Mouse (Mus musculus): ENCODE measurements around the gene Aldh16a1. TPM values are rescaled to one million over a fixed set of nuclear protein-coding genes. Genes with fewer than 3 reads are reported as not detected.
A peak's percentile ranks its signal among the peaks of the same experiment; 100 is the strongest.

Gene Aldh16a1
- polyA plus RNA-seq, 1 experiment from 2014 or later, result 28.7 TPM

DNA sequence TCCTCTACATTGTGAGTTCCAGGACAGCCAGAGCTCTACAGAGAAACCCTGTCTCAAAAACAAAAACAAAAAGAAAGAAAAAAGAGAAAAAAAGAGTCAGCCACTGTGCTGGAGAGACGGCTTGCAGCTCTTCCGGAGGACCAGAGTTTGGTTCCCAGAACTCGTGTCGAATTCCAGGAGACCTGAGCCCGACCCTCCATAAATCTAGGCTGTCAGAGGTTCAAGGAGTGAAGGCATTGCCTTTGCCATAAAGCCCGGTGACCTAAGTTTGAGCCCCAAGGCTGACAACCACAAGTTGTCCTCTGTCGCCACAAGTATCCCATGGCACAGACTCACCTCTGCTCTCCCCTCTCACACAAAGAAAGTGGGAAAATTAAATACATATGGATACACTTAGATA, 60.3 kb downstream of the Aldh16a1 start:
- WGBS (ENCODE audit: insufficient replicate concordance), result 56% methylated on average over 7 of the region's 7 CpGs
- Histone ChIP-seq H3K9ac (ENCODE audit: low read depth, low read length) (no peak overlapping the region), H3K4me2 (no peak overlapping the region), H3K36me3 (ENCODE audit: control insufficient read depth, insufficient read depth, low read length) (no peaks in the 10 kb centered on the region; the same call in 1 of the 2 replicates), H3K27me3 (ENCODE audit: control insufficient read depth, insufficient read depth, low read length) (no peaks in the 10 kb centered on the region), H3K27ac (ENCODE audit: low read depth, low read length) (no peak overlapping the region), H3K9me3 (replicated peaks; ENCODE audit: control insufficient read depth, low read length) (no peaks in the 10 kb centered on the region), H3K4me1 (ENCODE audit: control insufficient read depth, insufficient read depth, low read length) (peaks cover 12% of the 10 kb centered on the region; the same call in 1 of the 2 replicates), H3K4me3 (ENCODE audit: low read depth, low read length) (no peak overlapping the region)
- no peak for ATAC-seq (replicated peaks; ENCODE audit: insufficient number of reproducible peaks, low FRiP score, low TSS enrichment)

DNA sequence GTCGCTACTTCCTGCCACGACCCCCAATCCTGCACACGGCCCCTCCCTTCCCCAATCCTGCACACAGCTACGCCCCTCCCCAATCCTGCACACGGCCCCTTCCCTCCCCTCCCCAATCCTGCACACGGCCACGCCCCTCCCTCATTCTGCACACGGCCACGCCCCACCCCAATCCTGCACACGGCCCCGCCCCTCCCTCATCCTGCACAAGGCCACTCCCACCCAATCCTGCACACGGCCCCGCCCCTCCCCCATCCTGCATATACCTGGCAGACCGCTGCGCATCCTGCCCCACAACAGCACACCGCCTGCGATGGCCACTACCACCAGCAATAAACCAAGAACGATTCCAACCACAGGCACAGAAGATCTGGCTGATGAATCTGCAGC, 60.9 kb downstream of the Aldh16a1 start:
- H3K27me3 ChIP-seq (ENCODE audit: control insufficient read depth, insufficient read depth, low read length), result no peaks in the 10 kb centered on the region
- H3K9me3 ChIP-seq (replicated peaks; ENCODE audit: control insufficient read depth, low read length), result no peaks in the 10 kb centered on the region
- H3K4me1 ChIP-seq (ENCODE audit: control insufficient read depth, insufficient read depth, low read length), result peaks cover 12% of the 10 kb centered on the region; the same call in 1 of the 2 replicates
- peaks cover 4% of the 10 kb centered on the region for H3K36me3 ChIP-seq (ENCODE audit: control insufficient read depth, insufficient read depth, low read length)
- H3K4me3 ChIP-seq (ENCODE audit: low read depth, low read length), result no peak overlapping the region
- H3K27ac ChIP-seq (ENCODE audit: low read depth, low read length), result 0 out of 2 replicates have a peak overlapping the region, but pooled peaks have one; percentile 35
- H3K4me2 ChIP-seq, result no peak overlapping the region
- no peak overlapping the region for H3K9ac ChIP-seq (ENCODE audit: low read depth, low read length)
- 35% methylated on average over 18 of the region's 18 CpGs for WGBS (ENCODE audit: insufficient replicate concordance)
- no peak for ATAC-seq (replicated peaks; ENCODE audit: insufficient number of reproducible peaks, low FRiP score, low TSS enrichment)

DNA sequence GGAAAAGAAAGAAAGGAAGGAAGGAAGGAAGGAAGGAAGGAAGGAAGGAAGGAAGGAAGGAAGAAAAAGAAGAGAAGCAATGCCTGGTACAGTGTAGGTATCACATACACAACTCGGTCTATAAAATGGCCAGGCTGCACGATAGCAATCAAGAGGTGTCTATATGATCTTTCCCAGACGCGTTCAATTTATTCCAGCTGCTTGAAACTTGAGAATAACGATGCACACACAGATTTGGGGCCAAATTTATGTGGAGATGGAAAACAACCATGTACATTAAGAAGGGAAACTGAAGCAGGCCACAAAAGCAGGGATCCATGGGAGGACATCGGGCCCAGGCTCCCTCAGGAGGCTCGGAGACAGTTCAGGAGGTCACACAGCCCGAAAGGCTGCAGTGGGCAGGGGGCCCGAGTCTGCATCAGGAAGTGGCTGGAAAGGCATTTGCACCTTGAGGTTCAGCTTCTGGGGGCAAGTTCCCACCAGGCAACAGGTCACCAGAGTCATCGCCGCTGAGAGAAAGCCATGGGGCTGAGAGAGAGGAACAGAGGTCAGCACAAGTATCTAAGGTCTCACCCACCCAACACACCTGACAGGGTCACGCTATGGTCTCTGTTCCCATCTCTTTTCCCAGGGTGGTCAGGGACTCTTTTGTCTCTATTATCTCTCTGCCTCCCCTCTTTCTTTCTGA, 61.4 kb downstream of the Aldh16a1 start:
- Histone ChIP-seq H3K27me3 (ENCODE audit: control insufficient read depth, insufficient read depth, low read length) (no peaks in the 10 kb centered on the region), H3K4me2 (peak overlapping the region; percentile 22; the same call in 1 of the 2 replicates), H3K4me3 (ENCODE audit: low read depth, low read length) (no peak overlapping the region), H3K27ac (ENCODE audit: low read depth, low read length) (peak overlapping the region; percentile 35), H3K36me3 (ENCODE audit: control insufficient read depth, insufficient read depth, low read length) (peaks cover 9% of the 10 kb centered on the region), H3K9me3 (replicated peaks; ENCODE audit: control insufficient read depth, low read length) (no peaks in the 10 kb centered on the region), H3K4me1 (ENCODE audit: control insufficient read depth, insufficient read depth, low read length) (peaks cover 12% of the 10 kb centered on the region; the same call in 1 of the 2 replicates), H3K9ac (ENCODE audit: low read depth, low read length) (no peak overlapping the region)
- WGBS (ENCODE audit: insufficient replicate concordance), result 62% methylated on average over 12 of the region's 12 CpGs
- ATAC-seq (replicated peaks; ENCODE audit: insufficient number of reproducible peaks, low FRiP score, low TSS enrichment), result no peak

DNA sequence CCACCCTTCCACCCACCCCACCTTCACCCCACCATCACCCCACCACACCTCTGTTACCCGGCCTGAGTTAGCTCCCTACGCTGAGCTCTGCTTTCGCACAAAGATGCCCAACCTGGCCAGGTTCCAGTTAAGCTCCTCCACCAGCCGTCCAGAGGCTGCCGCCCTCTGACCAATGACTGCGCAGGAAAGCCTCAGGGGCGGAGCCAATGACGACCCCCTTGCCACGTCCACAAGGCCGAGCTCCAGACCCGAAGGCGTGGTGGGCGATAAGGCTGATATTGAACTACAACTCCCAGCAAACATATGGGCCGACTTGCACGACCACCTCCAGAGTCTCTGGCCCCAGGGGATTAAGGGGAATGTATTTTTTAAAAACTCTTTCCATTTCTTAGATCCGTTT, 62.3 kb downstream of the Aldh16a1 start, which contains the start of gene Rcn3:
Rcn3 (minus strand) TSS at position 174 of the 400 bp plus-strand sequence.
- H3K4me3 ChIP-seq (ENCODE audit: low read depth, low read length), result peak within 1 kb of the TSS; percentile 66
- H3K27ac ChIP-seq (ENCODE audit: low read depth, low read length), result peak within 1 kb of the TSS; percentile 88
- peak within 1 kb of the TSS; percentile 86 for H3K9ac ChIP-seq (ENCODE audit: low read depth, low read length)
- no peaks in the 10 kb centered on the region for H3K9me3 ChIP-seq (replicated peaks; ENCODE audit: control insufficient read depth, low read length)
- no peaks in the 10 kb centered on the region for H3K27me3 ChIP-seq (ENCODE audit: control insufficient read depth, insufficient read depth, low read length)
- WGBS (ENCODE audit: insufficient replicate concordance), result 0% methylated on average over 16 of the region's 16 CpGs
- peak within 1 kb of the TSS; percentile 86 for H3K4me2 ChIP-seq
- H3K36me3 ChIP-seq (ENCODE audit: control insufficient read depth, insufficient read depth, low read length), result peaks cover 18% of the 10 kb centered on the region
- ATAC-seq (replicated peaks; ENCODE audit: insufficient number of reproducible peaks, low FRiP score, low TSS enrichment), result peak; percentile 91
- peaks cover 12% of the 10 kb centered on the region; the same call in 1 of the 2 replicates for H3K4me1 ChIP-seq (ENCODE audit: control insufficient read depth, insufficient read depth, low read length)

DNA sequence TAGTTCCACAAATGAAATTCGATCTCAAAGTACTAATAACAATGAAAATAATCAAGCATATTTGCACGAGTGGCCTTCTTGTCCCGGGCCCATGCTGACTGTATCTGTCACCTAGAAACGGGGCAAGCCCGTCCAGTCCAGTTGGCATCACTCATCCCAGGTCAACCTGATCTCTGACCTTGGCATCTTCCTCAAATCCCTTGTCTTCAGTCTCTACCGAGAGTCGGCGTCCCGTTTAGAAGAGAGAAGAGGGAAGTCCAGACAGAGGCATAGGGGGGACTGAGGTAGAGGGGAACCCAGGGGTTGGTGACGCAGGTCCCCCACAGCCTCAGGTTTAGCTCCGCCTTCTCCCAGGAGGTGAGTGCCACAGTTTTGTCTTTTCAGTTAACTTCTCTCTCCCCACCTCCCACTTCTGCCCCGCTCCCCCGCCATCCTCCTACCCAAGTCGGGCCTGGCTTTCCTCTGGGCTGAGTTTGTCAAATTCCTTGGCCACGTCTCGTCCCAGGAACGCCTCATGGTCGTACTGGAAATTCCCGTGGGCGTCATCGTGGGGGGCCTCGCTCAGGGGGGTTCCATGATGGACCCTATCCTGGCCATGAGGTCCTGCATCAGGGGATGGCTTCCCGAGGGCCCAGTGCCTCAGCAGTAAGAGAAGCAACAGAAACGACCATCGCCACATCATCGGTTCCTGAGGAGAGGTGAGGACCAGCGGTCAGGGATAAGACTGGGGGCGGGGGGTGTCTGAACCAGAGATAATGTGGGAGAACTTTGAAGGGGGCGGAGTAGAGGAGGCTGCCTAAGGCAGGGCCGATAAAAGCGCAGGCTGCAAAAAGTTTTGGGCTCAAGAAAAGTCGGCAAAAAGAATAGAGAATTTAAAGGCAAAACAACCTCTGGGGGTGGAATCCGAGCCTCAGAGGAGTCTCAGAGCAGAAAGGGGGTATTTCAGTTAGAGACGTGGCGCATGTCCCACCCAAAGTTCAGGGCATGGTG, 63.1 kb downstream of the Aldh16a1 start:
- peaks cover 25% of the 10 kb centered on the region for H3K36me3 ChIP-seq (ENCODE audit: control insufficient read depth, insufficient read depth, low read length)
- WGBS (ENCODE audit: insufficient replicate concordance), result 9% methylated on average over 35 of the region's 35 CpGs
- peak; percentile 53 for ATAC-seq (replicated peaks; ENCODE audit: insufficient number of reproducible peaks, low FRiP score, low TSS enrichment)

More for the DNA sequence above, 63.1 kb downstream of the Aldh16a1 start:
- Histone ChIP-seq H3K4me3 (ENCODE audit: low read depth, low read length) (peak overlapping the region; percentile 66), H3K4me1 (ENCODE audit: control insufficient read depth, insufficient read depth, low read length) (peaks cover 12% of the 10 kb centered on the region; the same call in 1 of the 2 replicates), H3K9ac (ENCODE audit: low read depth, low read length) (peak overlapping the region; percentile 86), H3K9me3 (replicated peaks; ENCODE audit: control insufficient read depth, low read length) (no peaks in the 10 kb centered on the region), H3K27me3 (ENCODE audit: control insufficient read depth, insufficient read depth, low read length) (no peaks in the 10 kb centered on the region), H3K27ac (ENCODE audit: low read depth, low read length) (peak overlapping the region; percentile 88), H3K4me2 (peak overlapping the region; percentile 86)

MicroRNA genes within 50 kb of the gene (microRNA counts, 519-probe panel; counts per million panel counts)
- 32.2 counts per million for microRNA mmu-miR-150

Small RNA genes within 50 kb of the gene (microRNA-seq; reads per million reads assigned to microRNA genes)
- gene Mir150 (ENCODE audit: borderline number of aligned reads) (16.1 reads per million, percentile 48 among the genes with 10 or more reads in this experiment), gene Mir5121 (ENCODE audit: borderline number of aligned reads) (112 reads per million, percentile 65 among the genes with 10 or more reads in this experiment), gene Mir7055 (ENCODE audit: borderline number of aligned reads) (not detected)

Other genes starting within 250 kb of the Aldh16a1 start
- gene Ap2a1, start 225.1 kb downstream of the Aldh16a1 start, polyA plus RNA-seq (2014; fragmentation: Nextera tagmentation; extraction: Ambion mirVana), result 69.1 and 77.3 TPM in 2 replicates
- not detected in 2 replicates for gene Tsks, start 211.4 kb downstream of the Aldh16a1 start, polyA plus RNA-seq (2014; fragmentation: Nextera tagmentation; extraction: Ambion mirVana)
- 10.0 and 10.5 TPM in 2 replicates for gene Cpt1c, start 179.7 kb downstream of the Aldh16a1 start, polyA plus RNA-seq (2014; fragmentation: Nextera tagmentation; extraction: Ambion mirVana)
- 179 and 194 TPM in 2 replicates for gene Prmt1, start 168.0 kb downstream of the Aldh16a1 start, polyA plus RNA-seq (2014; fragmentation: Nextera tagmentation; extraction: Ambion mirVana)
- gene Irf3, start 156.9 kb downstream of the Aldh16a1 start, polyA plus RNA-seq (2014; fragmentation: Nextera tagmentation; extraction: Ambion mirVana), result 57.3 and 61.4 TPM in 2 replicates
- 41.0 and 43.2 TPM in 2 replicates for gene Bcl2l12, start 155.9 kb downstream of the Aldh16a1 start, polyA plus RNA-seq (2014; fragmentation: Nextera tagmentation; extraction: Ambion mirVana)
- gene Scaf1, start 138.2 kb downstream of the Aldh16a1 start, polyA plus RNA-seq (2014; fragmentation: Nextera tagmentation; extraction: Ambion mirVana), result 37.9 and 42.5 TPM in 2 replicates
- gene Rras, start 136.6 kb downstream of the Aldh16a1 start, polyA plus RNA-seq (2014; fragmentation: Nextera tagmentation; extraction: Ambion mirVana), result 74.4 and 76.1 TPM in 2 replicates
- gene Prr12, start 101.7 kb downstream of the Aldh16a1 start, polyA plus RNA-seq (2014; fragmentation: Nextera tagmentation; extraction: Ambion mirVana), result 7.9 and 12.1 TPM in 2 replicates
- 54.2 and 58.9 TPM in 2 replicates for gene Nosip, start 92.2 kb downstream of the Aldh16a1 start, polyA plus RNA-seq (2014; fragmentation: Nextera tagmentation; extraction: Ambion mirVana)
- gene Prrg2, start 91.9 kb downstream of the Aldh16a1 start, polyA plus RNA-seq (2014; fragmentation: Nextera tagmentation; extraction: Ambion mirVana), result 11.7 and 13.3 TPM in 2 replicates
- gene Rcn3, start 62.4 kb downstream of the Aldh16a1 start, polyA plus RNA-seq (2014; fragmentation: Nextera tagmentation; extraction: Ambion mirVana), result 339 and 341 TPM in 2 replicates
- 15.1 and 20.5 TPM in 2 replicates for gene Fcgrt, start 50.7 kb downstream of the Aldh16a1 start, polyA plus RNA-seq (2014; fragmentation: Nextera tagmentation; extraction: Ambion mirVana)
- gene Rps11, start 30.1 kb downstream of the Aldh16a1 start, polyA plus RNA-seq (2014; fragmentation: Nextera tagmentation; extraction: Ambion mirVana), result 1,168 and 1,305 TPM in 2 replicates
- gene Rpl13a, start 25.8 kb downstream of the Aldh16a1 start, polyA plus RNA-seq (2014; fragmentation: Nextera tagmentation; extraction: Ambion mirVana), result 981 and 1,056 TPM in 2 replicates
- gene Gm45713, start 18.4 kb downstream of the Aldh16a1 start, polyA plus RNA-seq (2014; fragmentation: Nextera tagmentation; extraction: Ambion mirVana), result 0.21 TPM in 2 replicates
- gene Flt3l, start 18.2 kb downstream of the Aldh16a1 start, polyA plus RNA-seq (2014; fragmentation: Nextera tagmentation; extraction: Ambion mirVana), result 1.6 and 2.5 TPM in 2 replicates
- 99.1 and 99.6 TPM in 2 replicates for gene Pih1d1, start 281 bp downstream of the Aldh16a1 start, polyA plus RNA-seq (2014; fragmentation: Nextera tagmentation; extraction: Ambion mirVana)
- gene Slc17a7, start 9.4 kb upstream of the Aldh16a1 start, polyA plus RNA-seq (2014; fragmentation: Nextera tagmentation; extraction: Ambion mirVana), result 3.0 and 3.7 TPM in 2 replicates
- gene Gfy, start 25.0 kb upstream of the Aldh16a1 start, polyA plus RNA-seq (2014; fragmentation: Nextera tagmentation; extraction: Ambion mirVana), result not detected in 2 replicates
- gene Pth2, start 26.4 kb upstream of the Aldh16a1 start, polyA plus RNA-seq (2014; fragmentation: Nextera tagmentation; extraction: Ambion mirVana), result 0.68 TPM in 1 of 2 replicates, not detected in the other
- 0.39 and 0.70 TPM in 2 replicates for gene Ccdc155, start 50.3 kb upstream of the Aldh16a1 start, polyA plus RNA-seq (2014; fragmentation: Nextera tagmentation; extraction: Ambion mirVana)
- 1.9 and 2.4 TPM in 2 replicates for gene Dkkl1, start 57.6 kb upstream of the Aldh16a1 start, polyA plus RNA-seq (2014; fragmentation: Nextera tagmentation; extraction: Ambion mirVana)
- gene Tead2, start 61.2 kb upstream of the Aldh16a1 start, polyA plus RNA-seq (2014; fragmentation: Nextera tagmentation; extraction: Ambion mirVana), result 129 and 131 TPM in 2 replicates
- gene Cd37, start 84.5 kb upstream of the Aldh16a1 start, polyA plus RNA-seq (2014; fragmentation: Nextera tagmentation; extraction: Ambion mirVana), result 2.1 and 2.2 TPM in 2 replicates
- 0.32 and 0.47 TPM in 2 replicates for gene Slc6a16, start 86.5 kb upstream of the Aldh16a1 start, polyA plus RNA-seq (2014; fragmentation: Nextera tagmentation; extraction: Ambion mirVana)
- gene Slc6a21, start 122.9 kb upstream of the Aldh16a1 start, polyA plus RNA-seq (2014; fragmentation: Nextera tagmentation; extraction: Ambion mirVana), result not detected in 2 replicates
- 7.0 and 9.8 TPM in 2 replicates for gene Trpm4, start 179.2 kb upstream of the Aldh16a1 start, polyA plus RNA-seq (2014; fragmentation: Nextera tagmentation; extraction: Ambion mirVana)
- gene Hrc, start 180.7 kb upstream of the Aldh16a1 start, polyA plus RNA-seq (2014; fragmentation: Nextera tagmentation; extraction: Ambion mirVana), result 24.3 and 30.1 TPM in 2 replicates
- 2.0 and 3.7 TPM in 2 replicates for gene Ppfia3, start 212.4 kb upstream of the Aldh16a1 start, polyA plus RNA-seq (2014; fragmentation: Nextera tagmentation; extraction: Ambion mirVana)
- gene Lin7b, start 216.0 kb upstream of the Aldh16a1 start, polyA plus RNA-seq (2014; fragmentation: Nextera tagmentation; extraction: Ambion mirVana), result 1.6 and 1.7 TPM in 2 replicates
- 51.6 and 72.0 TPM in 2 replicates for gene Snrnp70, start 241.2 kb upstream of the Aldh16a1 start, polyA plus RNA-seq (2014; fragmentation: Nextera tagmentation; extraction: Ambion mirVana)

Measured in heart, embryonic 11.5 days (tissue).